Mouse (Mus musculus) kidney, adult 2 months (tissue): ENCODE measurements around the gene Psmc3. TPM values are rescaled to one million over a fixed set of nuclear protein-coding genes. Genes with fewer than 3 reads are reported as not detected.

Experiments used
- DNase-seq: peaks from one replicate; pipeline ENCODE4 v3.0.0; 2021
- H3K27ac ChIP-seq: fragments of 200-500 bp; 2 replicates; pipeline ENCODE4 v1.5.1; 2012; ENCODE audit warnings: low read depth, low read length, control low read depth, inconsistent platforms; ENCODE audit not compliant: insufficient read depth
- H3K27me3 ChIP-seq: fragments of 200-500 bp; replicated peaks from 2 replicates; pipeline ENCODE4 v1.6.1; 2012; ENCODE audit warnings: mild to moderate bottlenecking, moderate library complexity, low read length, inconsistent platforms; ENCODE audit not compliant: control insufficient read depth, insufficient read depth
- H3K36me3 ChIP-seq: fragments of 200-500 bp; 2 replicates; pipeline ENCODE4 v1.6.1; 2012; ENCODE audit warnings: mild to moderate bottlenecking, moderate library complexity, low read length, inconsistent platforms; ENCODE audit not compliant: control insufficient read depth, insufficient read depth
- H3K4me1 ChIP-seq: fragments of 200-500 bp; 2 replicates; pipeline ENCODE4 v1.6.1; 2011; ENCODE audit warnings: low read length; ENCODE audit not compliant: control insufficient read depth, insufficient read depth
- H3K4me3 ChIP-seq: fragments of 200-500 bp; 2 replicates; pipeline ENCODE4 v1.5.1; 2011; ENCODE audit warnings: mild to moderate bottlenecking, low read depth, low read length, control low read depth; ENCODE audit not compliant: insufficient read depth
- CTCF ChIP-seq: fragments of 200-500 bp; conservative IDR thresholded peaks from 2 replicates; pipeline ENCODE4 v1.5.1; 2011; ENCODE audit warnings: low read depth, mild to moderate bottlenecking, control low read depth, low read length, moderate library complexity, mixed read lengths; ENCODE audit not compliant: insufficient read depth, insufficient read length
- POLR2A ChIP-seq: fragments of 200-500 bp; IDR thresholded peaks from one replicate; pipeline ENCODE4 v1.6.1; 2011; ENCODE audit warnings: low read depth, low read length, control low read depth
- WGBS: fragments of 180-500 bp; shearing (Covaris S2); methylation state at CpG from one replicate; pipeline ENCODE4 v1.1.7; 2018; 5-methylcytosine and 5-hydroxymethylcytosine counted together
- polyA plus RNA-seq: library from polyadenylated mRNA; depleted of rRNA; stranded (reverse); fragments of >200 nt; gene quantifications from 2 replicates; pipeline ENCODE4 v1.2.3, GENCODE M21; 2012

The Psmc3 gene
- polyA plus RNA-seq, 1 experiment = 127 TPM

- Histone ChIP-seq H3K4me3 (no peak within 1 kb of the TSS), H3K4me1 (no peaks in the 10 kb centered on the region; the same call in 1 of the 2 replicates), H3K27me3 (no peaks in the 10 kb centered on the region), H3K27ac (peak within 1 kb of the TSS; percentile 61), H3K36me3 (no peaks in the 10 kb centered on the region)
- no peak for DNase-seq
- WGBS = 70% methylated on average over 13 of the region's 13 CpGs
- TF ChIP-seq POLR2A (no peak), CTCF (no peak)
These were observed 28.2 kb downstream of the Psmc3 start, which contains the start of gene Spi1 for GRCm38 (mm10) chr2:91081775-91082695. Gene Spi1 (plus strand): TSS chr2:91082390.

DNA sequence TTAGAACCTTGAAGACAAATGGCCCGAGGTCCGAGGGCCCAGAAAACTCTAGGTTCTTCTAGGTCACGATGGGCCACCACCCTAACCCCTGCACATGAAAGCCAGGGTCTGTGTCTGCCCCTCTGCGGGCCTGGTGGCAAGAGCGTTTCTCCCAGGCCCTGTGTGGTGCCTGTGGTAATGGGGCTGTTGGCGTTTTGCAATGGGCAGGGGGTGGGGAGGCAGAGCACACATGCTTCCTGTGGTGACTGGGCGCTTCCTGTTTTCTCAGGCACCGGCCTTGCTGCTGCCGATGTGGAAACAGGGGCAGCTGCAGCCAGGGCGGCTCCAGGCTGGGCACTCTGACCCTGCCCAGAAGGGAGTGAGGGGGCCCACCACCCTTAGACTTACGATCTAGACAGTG, 29.0 kb downstream of the Psmc3 start:
- Histone ChIP-seq H3K4me3 (no peak overlapping the region), H3K4me1 (no peaks in the 10 kb centered on the region; the same call in 1 of the 2 replicates), H3K27me3 (no peaks in the 10 kb centered on the region; the same call in 1 of the 2 replicates), H3K36me3 (no peaks in the 10 kb centered on the region), H3K27ac (peak overlapping the region; percentile 61)
- no peak for TF ChIP-seq POLR2A
- TF ChIP-seq CTCF = no peak
- 62% methylated on average over 11 of the region's 11 CpGs for WGBS
- peak; percentile 61 for DNase-seq

GRCm38 (mm10) chr2:91083366-91083940, 29.6 kb downstream of the Psmc3 start:
- no peaks in the 10 kb centered on the region for H3K4me1 ChIP-seq
- TF ChIP-seq CTCF (no peak), POLR2A (no peak)
- 91% methylated on average over 1 of the region's 1 CpGs for WGBS
- H3K36me3 ChIP-seq = no peaks in the 10 kb centered on the region
- no peak overlapping the region for H3K4me3 ChIP-seq
- no peaks in the 10 kb centered on the region; the same call in 1 of the 2 replicates for H3K27me3 ChIP-seq
- no peak for DNase-seq
- H3K27ac ChIP-seq = peak overlapping the region; percentile 61

DNA sequence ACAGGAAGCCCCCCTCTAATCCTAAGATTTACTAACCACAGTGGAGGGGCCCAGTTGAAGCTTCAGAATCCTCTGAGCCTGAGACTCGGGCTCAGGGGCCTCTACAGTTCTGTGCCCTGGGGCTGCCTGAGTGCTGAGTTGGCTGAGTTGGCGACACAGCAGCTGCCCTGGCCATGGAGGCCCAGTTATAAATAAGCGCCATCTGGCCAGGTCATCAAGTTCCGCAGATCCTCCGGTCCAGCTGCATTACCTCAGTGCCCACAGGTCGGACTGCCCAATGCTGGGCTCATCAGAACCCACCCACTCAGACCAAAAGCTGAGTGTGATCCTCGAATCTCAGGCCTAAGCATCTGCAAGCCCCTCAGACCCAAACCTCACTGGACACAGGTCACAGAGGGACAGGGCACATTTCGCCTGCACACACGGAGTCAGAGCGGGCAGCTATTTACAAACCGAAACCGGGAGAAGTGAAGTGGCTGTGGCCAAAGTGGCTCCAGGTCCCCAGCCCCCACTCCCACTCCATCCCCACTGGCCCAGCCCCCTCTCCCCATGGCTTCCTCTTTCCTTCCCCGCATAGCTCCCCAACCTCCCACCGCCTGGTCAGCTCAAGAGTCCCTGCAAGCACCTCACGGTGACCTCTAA, 30.5 kb downstream of the Psmc3 start:
- Histone ChIP-seq H3K36me3 (no peaks in the 10 kb centered on the region), H3K27me3 (no peaks in the 10 kb centered on the region; the same call in 1 of the 2 replicates), H3K27ac (peak overlapping the region; percentile 6; the same call in 1 of the 2 replicates), H3K4me3 (no peak overlapping the region), H3K4me1 (no peaks in the 10 kb centered on the region)
- TF ChIP-seq POLR2A (no peak), CTCF (no peak)
- no peak for DNase-seq
- 85% methylated on average over 15 of the region's 15 CpGs for WGBS

DNA sequence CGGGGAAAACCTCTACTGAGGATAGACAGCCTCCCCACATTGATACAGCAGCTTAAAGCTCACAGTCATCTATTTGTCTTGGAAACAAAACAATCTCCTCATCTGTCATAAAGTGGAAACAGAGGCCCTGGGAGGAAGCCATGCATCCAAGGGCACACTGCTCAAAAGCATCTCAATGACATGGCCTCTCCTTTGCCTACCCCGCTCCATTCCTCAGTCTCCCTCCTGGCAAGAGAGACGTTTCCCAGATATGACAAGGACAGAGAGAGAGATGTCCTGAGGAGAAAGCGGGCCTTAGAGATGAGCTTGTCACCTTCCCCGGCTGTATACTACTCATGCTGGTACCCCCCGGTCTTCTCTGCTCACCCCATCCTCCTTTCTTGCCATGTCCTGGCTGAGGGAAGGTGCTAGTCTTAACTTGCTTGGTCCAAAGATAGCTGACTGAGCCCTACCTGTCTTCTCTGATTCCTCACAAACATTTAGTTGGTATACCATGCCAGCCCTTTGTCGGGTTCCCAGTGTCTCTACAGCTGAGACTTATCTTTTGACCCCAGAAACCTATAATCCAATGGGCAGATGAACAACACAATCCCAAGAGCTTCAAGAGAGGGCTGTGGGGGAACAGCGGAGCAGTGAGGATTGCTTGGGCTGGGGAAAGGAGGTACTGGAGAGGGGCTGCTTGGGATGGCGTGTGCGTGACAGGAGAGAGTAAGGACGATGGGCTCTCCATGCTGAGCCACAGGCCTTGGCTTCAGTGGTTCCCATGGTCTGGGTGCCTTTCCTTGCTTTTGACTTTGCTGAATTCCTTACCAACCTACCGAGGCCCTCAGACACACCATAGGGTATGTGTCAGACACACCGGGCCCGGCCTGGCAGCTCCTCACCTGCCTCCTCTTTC, 31.9 kb downstream of the Psmc3 start:
- Histone ChIP-seq H3K4me1 (no peaks in the 10 kb centered on the region), H3K36me3 (no peaks in the 10 kb centered on the region), H3K27me3 (no peaks in the 10 kb centered on the region; the same call in 1 of the 2 replicates), H3K4me3 (no peak overlapping the region), H3K27ac (no peak overlapping the region; the same call in 1 of the 2 replicates)
- no peak for TF ChIP-seq POLR2A
- no peak for TF ChIP-seq CTCF
- WGBS = 88% methylated on average over 14 of the region's 14 CpGs
- DNase-seq = no peak
